Mouse (Mus musculus): Measurements from ENCODE around the gene Cwc22. TPM values are rescaled to one million over a fixed set of nuclear protein-coding genes. Genes with fewer than 3 reads are reported as not detected.

Gene Cwc22
- total RNA-seq, 1 experiment from 2014 or later, result 121 TPM

DNA sequence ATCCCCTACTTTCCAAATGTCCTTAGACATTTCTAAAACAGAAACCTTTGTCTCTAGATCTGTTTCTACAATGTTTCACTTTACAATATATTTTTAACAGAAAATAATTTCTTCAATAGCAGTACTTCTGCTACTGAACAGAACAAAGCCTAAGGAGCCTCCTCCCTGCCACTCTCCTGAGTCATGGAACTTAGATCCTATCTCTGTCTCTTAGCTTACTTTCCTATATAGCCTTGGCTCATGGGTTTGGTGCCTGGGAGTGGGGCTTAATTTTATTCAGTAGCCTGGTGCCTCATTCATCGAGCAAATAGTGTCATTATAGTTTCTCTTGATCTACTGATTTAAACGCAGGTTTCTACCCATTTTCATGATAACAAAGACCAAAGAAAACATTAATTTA lies 4.2 kb downstream of the Cwc22 start:
- ATAC-seq (replicated peaks in 1 of 2; ENCODE audit: insufficient read depth in 1 of 2, low FRiP score in 2 of 2, low TSS enrichment in 1 of 2, low read depth in 1 of 2, poor library complexity in 2 of 2, severe bottlenecking in 2 of 2), result no peak

GRCm38 (mm10) chr2:77938317-77938716 lies 7.9 kb downstream of the Cwc22 start:
- no peak for ATAC-seq (replicated peaks in 1 of 2; ENCODE audit: insufficient read depth in 1 of 2, low FRiP score in 2 of 2, low TSS enrichment in 1 of 2, low read depth in 1 of 2, poor library complexity in 2 of 2, severe bottlenecking in 2 of 2)

DNA sequence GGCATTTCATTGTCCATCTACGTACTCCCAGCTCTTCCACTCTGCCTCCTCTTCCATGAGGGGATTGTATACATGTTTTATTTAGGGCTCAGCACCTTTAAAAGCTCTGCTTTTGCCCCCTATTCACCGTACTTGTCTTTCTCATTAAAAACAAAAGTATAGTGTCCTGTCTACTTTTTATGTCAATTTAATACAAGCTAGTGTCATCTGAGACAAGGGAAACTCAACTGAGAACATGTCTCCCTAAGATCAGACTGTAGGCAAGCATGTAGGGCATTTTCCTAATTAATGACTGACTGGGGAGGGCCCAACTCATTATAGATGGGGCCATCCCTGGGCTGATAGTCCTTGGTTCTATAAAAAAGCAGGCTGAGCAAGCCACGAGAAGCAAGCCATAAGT lies 8.4 kb downstream of the Cwc22 start:
- no peak for ATAC-seq (replicated peaks in 1 of 2; ENCODE audit: insufficient read depth in 1 of 2, low FRiP score in 2 of 2, low TSS enrichment in 1 of 2, low read depth in 1 of 2, poor library complexity in 2 of 2, severe bottlenecking in 2 of 2)

- ATAC-seq (replicated peaks in 1 of 2; ENCODE audit: insufficient read depth in 1 of 2, low FRiP score in 2 of 2, low TSS enrichment in 1 of 2, low read depth in 1 of 2, poor library complexity in 2 of 2, severe bottlenecking in 2 of 2), result no peak
Observed at GRCm38 (mm10) chr2:77934138-77934537, 12.0 kb downstream of the Cwc22 start.

DNA sequence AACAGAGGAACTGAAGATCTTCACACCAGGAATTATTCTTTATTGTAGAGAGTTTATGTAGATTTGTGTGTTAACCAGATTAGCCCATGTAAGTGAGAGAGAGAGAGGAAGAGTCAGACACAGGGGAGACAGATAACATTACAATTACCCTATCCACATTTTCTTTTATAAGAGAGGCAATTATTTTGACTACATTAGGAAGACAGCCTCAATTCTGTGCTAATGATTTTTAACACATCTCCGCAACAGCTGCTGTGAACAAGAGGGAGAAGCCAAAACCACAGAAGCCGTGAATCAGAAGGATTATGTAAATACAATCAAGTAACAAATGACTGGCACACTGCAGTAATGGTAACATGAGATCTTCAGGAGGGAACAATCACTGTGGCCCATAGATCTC lies 12.5 kb downstream of the Cwc22 start:
- ATAC-seq (replicated peaks in 1 of 2; ENCODE audit: insufficient read depth in 1 of 2, low FRiP score in 2 of 2, low TSS enrichment in 1 of 2, low read depth in 1 of 2, poor library complexity in 2 of 2, severe bottlenecking in 2 of 2), result no peak

DNA sequence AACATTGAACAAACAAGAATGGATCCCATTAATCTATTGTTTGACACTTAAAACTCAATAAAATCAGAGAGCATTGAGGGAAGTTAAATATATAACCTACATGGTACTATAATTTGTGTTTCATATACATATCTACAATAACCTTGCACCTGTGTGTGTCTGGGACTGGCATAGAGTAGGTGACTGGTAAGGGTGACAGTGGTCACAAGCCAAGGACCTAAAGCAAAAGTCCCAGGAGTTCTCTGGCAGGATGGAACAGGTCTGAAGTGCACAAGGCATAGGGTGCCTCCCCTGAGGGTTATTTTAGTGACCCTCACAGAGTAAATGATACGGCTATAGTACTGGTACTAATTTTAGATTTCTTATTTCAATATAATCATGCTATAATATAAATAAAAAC lies 14.2 kb downstream of the Cwc22 start:
- no peak for ATAC-seq (replicated peaks in 1 of 2; ENCODE audit: insufficient read depth in 1 of 2, low FRiP score in 2 of 2, low TSS enrichment in 1 of 2, low read depth in 1 of 2, poor library complexity in 2 of 2, severe bottlenecking in 2 of 2)

DNA sequence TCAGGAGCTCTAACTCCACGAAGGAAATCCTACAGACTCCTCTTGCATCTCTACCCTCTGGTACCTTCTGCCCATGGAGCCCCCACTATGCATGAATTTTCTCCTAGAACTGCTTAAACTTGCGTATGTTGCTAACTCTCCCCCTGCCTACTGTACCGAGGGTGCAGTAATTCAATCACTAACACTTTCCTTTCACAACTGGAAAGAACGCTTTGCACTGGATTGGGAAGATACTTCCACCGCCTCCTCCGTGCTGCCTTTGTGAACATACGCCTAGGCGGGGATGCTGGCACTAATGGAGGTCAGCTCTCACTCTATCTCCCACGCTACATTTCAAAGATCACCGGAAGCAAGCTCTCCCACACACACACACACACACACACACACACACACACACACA lies 17.8 kb downstream of the Cwc22 start:
- ATAC-seq (replicated peaks in 1 of 2; ENCODE audit: insufficient read depth in 1 of 2, low FRiP score in 2 of 2, low TSS enrichment in 1 of 2, low read depth in 1 of 2, poor library complexity in 2 of 2, severe bottlenecking in 2 of 2), result no peak

DNA sequence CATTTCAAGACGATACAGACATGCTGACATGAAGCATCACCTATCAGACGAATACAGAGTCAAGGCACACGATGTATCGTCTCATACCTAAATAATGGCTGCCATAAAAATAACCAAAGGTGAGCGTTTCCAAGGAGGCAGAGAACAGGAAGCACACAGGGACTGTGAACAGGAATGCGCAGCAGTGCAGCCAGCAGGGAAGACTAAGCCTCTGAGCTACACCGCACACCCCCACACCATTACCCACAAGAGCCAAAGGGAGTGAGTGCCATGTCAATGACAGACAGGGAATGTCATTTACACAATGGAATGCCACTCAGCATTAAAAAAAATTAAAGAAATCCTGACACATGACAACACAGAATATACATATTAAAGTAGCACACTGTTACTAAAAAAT lies 19.7 kb downstream of the Cwc22 start:
- no peak for ATAC-seq (replicated peaks in 1 of 2; ENCODE audit: insufficient read depth in 1 of 2, low FRiP score in 2 of 2, low TSS enrichment in 1 of 2, low read depth in 1 of 2, poor library complexity in 2 of 2, severe bottlenecking in 2 of 2)

DNA sequence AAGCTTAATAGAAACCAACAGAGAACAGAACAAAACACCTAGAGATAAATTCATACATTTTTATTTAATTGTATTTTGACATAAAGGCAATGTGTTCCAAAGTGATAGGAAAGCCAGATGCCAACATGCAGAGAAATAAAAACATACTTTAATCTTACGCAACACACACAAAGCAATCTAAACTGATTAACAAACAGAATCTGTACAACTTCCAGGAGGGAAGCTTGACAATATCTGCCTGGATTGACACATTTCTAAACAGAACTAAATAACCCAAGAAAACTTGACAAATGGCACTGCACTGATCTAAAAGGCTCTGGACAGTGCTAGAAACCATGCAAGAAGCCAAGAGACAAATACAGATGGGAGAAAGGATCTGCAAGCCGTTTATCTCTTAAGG lies 20.2 kb downstream of the Cwc22 start:
- no peak for ATAC-seq (replicated peaks in 1 of 2; ENCODE audit: insufficient read depth in 1 of 2, low FRiP score in 2 of 2, low TSS enrichment in 1 of 2, low read depth in 1 of 2, poor library complexity in 2 of 2, severe bottlenecking in 2 of 2)

DNA sequence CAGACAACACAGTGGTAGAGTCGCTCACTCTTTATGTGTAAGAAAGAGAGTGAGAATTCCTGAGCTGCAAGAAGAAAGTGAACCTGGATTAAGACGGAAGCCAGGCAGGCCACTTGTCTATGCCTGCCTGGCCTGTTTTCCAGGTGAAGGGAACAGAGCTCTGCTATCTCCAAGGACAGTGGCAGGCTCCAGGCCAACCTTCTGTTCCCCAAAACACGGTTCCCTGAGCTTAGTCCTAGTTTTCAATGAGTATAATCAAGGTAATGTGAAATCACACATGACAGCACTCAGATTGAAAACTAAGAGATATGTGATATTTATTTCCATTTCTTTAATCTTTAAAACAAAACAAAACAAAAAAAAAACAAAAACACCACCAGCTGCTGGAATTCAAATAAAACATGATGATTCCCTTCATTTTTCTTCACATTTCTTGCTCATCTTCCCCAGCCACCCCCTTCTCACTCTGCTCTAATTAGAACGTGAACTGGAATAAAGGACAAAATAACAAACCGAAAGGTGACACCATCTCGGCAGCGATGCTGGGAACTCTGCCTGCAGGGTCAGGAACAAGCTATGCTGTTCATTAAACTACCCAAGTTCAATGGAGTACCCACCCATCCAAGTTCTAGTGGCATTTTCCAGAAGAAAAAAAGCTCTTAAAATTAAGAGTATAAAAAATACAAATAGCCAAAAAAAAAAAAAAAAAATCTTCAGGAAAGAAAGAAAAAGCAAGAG lies 20.8 kb downstream of the Cwc22 start:
- ATAC-seq (replicated peaks in 1 of 2; ENCODE audit: insufficient read depth in 1 of 2, low FRiP score in 2 of 2, low TSS enrichment in 1 of 2, low read depth in 1 of 2, poor library complexity in 2 of 2, severe bottlenecking in 2 of 2), result no peak

GRCm38 (mm10) chr2:77924003-77924402 lies 22.2 kb downstream of the Cwc22 start:
- ATAC-seq (replicated peaks in 1 of 2; ENCODE audit: insufficient read depth in 1 of 2, low FRiP score in 2 of 2, low TSS enrichment in 1 of 2, low read depth in 1 of 2, poor library complexity in 2 of 2, severe bottlenecking in 2 of 2), result no peak

GRCm38 (mm10) chr2:77923182-77923581 lies 23.0 kb downstream of the Cwc22 start:
- ATAC-seq (replicated peaks in 1 of 2; ENCODE audit: insufficient read depth in 1 of 2, low FRiP score in 2 of 2, low TSS enrichment in 1 of 2, low read depth in 1 of 2, poor library complexity in 2 of 2, severe bottlenecking in 2 of 2), result no peak

GRCm38 (mm10) chr2:77921307-77921706 lies 24.9 kb downstream of the Cwc22 start:
- no peak for ATAC-seq (replicated peaks in 1 of 2; ENCODE audit: insufficient read depth in 1 of 2, low FRiP score in 2 of 2, low TSS enrichment in 1 of 2, low read depth in 1 of 2, poor library complexity in 2 of 2, severe bottlenecking in 2 of 2)

GRCm38 (mm10) chr2:77920621-77921020 lies 25.6 kb downstream of the Cwc22 start:
- no peak for ATAC-seq (replicated peaks in 1 of 2; ENCODE audit: insufficient read depth in 1 of 2, low FRiP score in 2 of 2, low TSS enrichment in 1 of 2, low read depth in 1 of 2, poor library complexity in 2 of 2, severe bottlenecking in 2 of 2)

DNA sequence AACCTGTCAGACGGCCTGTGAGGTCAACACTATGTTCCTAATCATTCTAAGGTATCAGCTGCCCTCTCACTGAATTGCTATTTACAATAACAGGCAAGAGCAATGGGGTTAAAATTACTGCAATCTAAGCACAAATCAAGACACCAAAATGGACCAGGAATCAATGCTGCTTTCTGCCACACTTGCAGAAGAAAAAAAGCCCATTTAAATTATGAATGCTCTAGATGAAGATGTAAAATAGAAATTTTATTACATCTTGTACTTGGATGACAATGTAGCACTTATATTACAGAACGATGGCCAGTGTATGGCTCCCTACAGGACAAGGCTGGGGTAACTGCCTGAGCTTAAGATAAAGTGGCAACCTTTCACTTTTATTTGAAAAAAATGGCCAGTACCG lies 27.7 kb downstream of the Cwc22 start:
- ATAC-seq (replicated peaks in 1 of 2; ENCODE audit: insufficient read depth in 1 of 2, low FRiP score in 2 of 2, low TSS enrichment in 1 of 2, low read depth in 1 of 2, poor library complexity in 2 of 2, severe bottlenecking in 2 of 2), result no peak

GRCm38 (mm10) chr2:77918006-77918405 lies 28.2 kb downstream of the Cwc22 start:
- no peak for ATAC-seq (replicated peaks in 1 of 2; ENCODE audit: insufficient read depth in 1 of 2, low FRiP score in 2 of 2, low TSS enrichment in 1 of 2, low read depth in 1 of 2, poor library complexity in 2 of 2, severe bottlenecking in 2 of 2)

- no peak for ATAC-seq (replicated peaks in 1 of 2; ENCODE audit: insufficient read depth in 1 of 2, low FRiP score in 2 of 2, low TSS enrichment in 1 of 2, low read depth in 1 of 2, poor library complexity in 2 of 2, severe bottlenecking in 2 of 2)
Observed at GRCm38 (mm10) chr2:77917360-77917734, 28.8 kb downstream of the Cwc22 start.

DNA sequence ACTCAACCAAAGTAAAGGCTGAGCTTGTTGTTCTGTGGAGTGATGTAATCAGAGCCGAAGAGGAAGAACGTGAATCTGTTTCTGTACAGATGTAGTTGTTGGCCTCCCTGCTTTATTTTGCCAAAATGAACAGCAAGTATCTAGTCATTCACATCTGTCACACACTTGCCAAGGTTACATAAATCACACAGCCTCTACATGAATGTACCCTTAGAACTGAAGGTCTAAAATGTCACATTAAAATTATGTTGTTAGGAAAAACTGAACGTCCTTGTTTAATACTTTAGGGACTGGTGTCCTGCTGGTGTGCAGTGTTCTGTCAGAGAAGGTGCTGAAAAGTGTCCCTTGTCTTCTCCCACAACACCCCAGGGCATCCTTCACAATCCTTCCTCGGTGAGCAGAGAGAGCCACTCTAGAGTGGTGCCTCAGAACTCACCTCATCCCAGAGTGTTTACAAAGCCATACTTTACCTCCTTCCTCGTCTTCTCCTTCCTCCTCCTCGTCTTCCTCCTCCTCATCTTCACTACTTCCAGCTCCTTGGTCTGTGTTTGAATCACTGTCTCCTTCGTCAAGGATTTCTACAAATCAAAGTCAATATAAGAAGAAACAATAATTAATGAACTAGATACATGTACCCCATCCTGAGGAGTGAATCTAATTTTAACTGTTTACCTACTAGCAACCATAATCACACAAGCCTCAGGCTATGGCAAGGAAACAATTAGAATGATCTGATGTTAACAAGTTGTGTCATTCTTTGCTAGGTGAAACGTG lies 29.4 kb downstream of the Cwc22 start:
- no peak for ATAC-seq (replicated peaks in 1 of 2; ENCODE audit: insufficient read depth in 1 of 2, low FRiP score in 2 of 2, low TSS enrichment in 1 of 2, low read depth in 1 of 2, poor library complexity in 2 of 2, severe bottlenecking in 2 of 2)

DNA sequence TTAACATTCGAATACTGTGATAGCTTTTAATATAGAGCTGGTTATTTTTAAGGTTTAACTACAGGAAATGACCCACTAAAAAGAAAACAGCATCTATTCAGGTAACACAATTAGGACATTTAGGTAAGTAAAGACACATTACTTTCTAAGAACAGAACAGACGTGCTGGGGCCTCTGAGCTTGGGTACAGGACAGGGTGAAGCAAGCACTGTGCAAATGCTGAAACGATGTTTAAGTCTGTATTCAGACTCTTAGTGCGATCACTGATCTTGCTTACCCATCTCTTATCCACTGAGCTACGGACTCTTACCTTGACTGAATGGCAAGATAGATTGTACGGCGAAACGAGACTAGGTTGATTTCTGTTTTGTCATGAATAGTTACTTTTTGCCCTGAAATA lies 31.0 kb downstream of the Cwc22 start:
- ATAC-seq (replicated peaks in 1 of 2; ENCODE audit: insufficient read depth in 1 of 2, low FRiP score in 2 of 2, low TSS enrichment in 1 of 2, low read depth in 1 of 2, poor library complexity in 2 of 2, severe bottlenecking in 2 of 2), result no peak

Data from hematopoietic stem cell, adult 5-6 weeks (primary cell).